Mouse (Mus musculus) heart, embryonic 15.5 days (tissue): ENCODE measurements at regions not wholly inside any gene's neighbourhood (a gene's known extent, or its start where the extent isn't known, plus 50 kb on each side); places are given as distances from the start of the nearest gene placed in this dataset.

Source experiments
- ATAC-seq: fragments of 200-750 bp; cut with Nextera tagmentation; replicated peaks from 2 replicates; pipeline ENCODE4 v1.8.0; 2017; ENCODE audit warnings: low read depth, moderate TSS enrichment; ENCODE audit not compliant: insufficient number of reproducible peaks, insufficient read depth, low FRiP score
- H3K27ac ChIP-seq: fragments of 300-500 bp; sonication (generic); 2 replicates; pipeline ENCODE4 v1.5.1; 2015; ENCODE audit warnings: mild to moderate bottlenecking, inconsistent platforms
- H3K27me3 ChIP-seq: fragments of 300-500 bp; sonication (generic); 2 replicates; pipeline ENCODE4 v1.6.1; 2015; ENCODE audit warnings: inconsistent platforms
- H3K36me3 ChIP-seq: fragments of 300-500 bp; sonication (generic); 2 replicates; pipeline ENCODE4 v1.6.1; 2015; ENCODE audit warnings: mild to moderate bottlenecking, inconsistent platforms
- H3K4me1 ChIP-seq: fragments of 300-500 bp; sonication (generic); replicated peaks from 2 replicates; pipeline ENCODE4 v1.6.1; 2015; ENCODE audit warnings: inconsistent platforms
- H3K4me2 ChIP-seq: fragments of 300-500 bp; sonication (generic); 2 replicates; pipeline ENCODE4 v1.6.1; 2015; ENCODE audit warnings: inconsistent platforms, mild to moderate bottlenecking, moderate library complexity
- H3K4me3 ChIP-seq: fragments of 300-500 bp; sonication (generic); 2 replicates; pipeline ENCODE4 v1.5.1; 2015; ENCODE audit warnings: mild to moderate bottlenecking, inconsistent platforms
- H3K9ac ChIP-seq: fragments of 300-500 bp; sonication (generic); 2 replicates; pipeline ENCODE4 v1.6.1; 2015; ENCODE audit warnings: mild to moderate bottlenecking, inconsistent platforms
- H3K9me3 ChIP-seq: fragments of 300-500 bp; sonication (generic); replicated peaks from 2 replicates; pipeline ENCODE4 v1.6.1; 2016; ENCODE audit warnings: inconsistent platforms
- WGBS: fragments of 180-500 bp; shearing (Covaris S2); methylation state at CpG from one replicate; pipeline ENCODE4 v1.1.7; 2015; ENCODE audit warnings: mixed read lengths; 5-methylcytosine and 5-hydroxymethylcytosine counted together

DNA sequence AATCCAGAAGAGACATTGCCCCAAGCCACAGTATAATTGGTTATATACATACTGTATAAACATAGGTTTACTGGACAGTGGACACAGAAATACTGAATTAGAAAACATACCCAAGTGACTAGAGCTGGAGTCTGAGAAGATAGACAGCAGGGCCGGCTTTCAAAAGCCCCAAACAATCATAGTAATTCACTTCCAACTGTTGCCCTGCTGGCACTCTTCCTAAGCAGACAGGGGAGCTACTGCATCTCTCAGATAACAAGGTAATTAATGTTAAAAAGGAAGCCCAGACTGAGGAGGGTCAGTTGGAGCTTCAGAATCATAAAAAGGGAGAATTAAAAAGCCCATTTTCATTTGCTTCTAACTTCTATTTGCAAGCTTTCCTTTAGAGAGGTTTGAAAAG, 764.5 kb downstream of the Vgll3 start:
- H3K4me3 ChIP-seq: no peak overlapping the region
- no peak overlapping the region for H3K4me2 ChIP-seq
- no peaks in the 10 kb centered on the region for H3K4me1 ChIP-seq
- no peaks in the 10 kb centered on the region for H3K27me3 ChIP-seq
- 28% methylated on average over 1 of the region's 1 CpGs for WGBS
- ATAC-seq: no peak
- no peaks in the 10 kb centered on the region for H3K9me3 ChIP-seq
- no peak overlapping the region for H3K27ac ChIP-seq
- no peaks in the 10 kb centered on the region for H3K36me3 ChIP-seq
- H3K9ac ChIP-seq: no peak overlapping the region

- no peak for ATAC-seq
- H3K27ac ChIP-seq: no peak overlapping the region
- no peaks in the 10 kb centered on the region for H3K36me3 ChIP-seq
- peak overlapping the region; percentile 35 for H3K4me3 ChIP-seq
- WGBS: 3% methylated on average over 12 of the region's 12 CpGs
- H3K27me3 ChIP-seq: no peaks in the 10 kb centered on the region
- H3K9ac ChIP-seq: no peak overlapping the region
- peak overlapping the region; percentile 56 for H3K4me2 ChIP-seq
- no peaks in the 10 kb centered on the region for H3K9me3 ChIP-seq
- H3K4me1 ChIP-seq: no peaks in the 10 kb centered on the region
Observed at GRCm38 (mm10) chr16:66585698-66586284, 770.7 kb downstream of the Vgll3 start.

GRCm38 (mm10) chr16:66602211-66602610, 787.2 kb downstream of the Vgll3 start:
- H3K9me3 ChIP-seq: no peaks in the 10 kb centered on the region
- no peak overlapping the region for H3K27ac ChIP-seq
- H3K4me1 ChIP-seq: no peaks in the 10 kb centered on the region
- H3K27me3 ChIP-seq: no peaks in the 10 kb centered on the region
- no peak overlapping the region for H3K9ac ChIP-seq
- 15% methylated on average over 2 of the region's 2 CpGs for WGBS
- no peaks in the 10 kb centered on the region for H3K36me3 ChIP-seq
- ATAC-seq: no peak
- H3K4me3 ChIP-seq: no peak overlapping the region
- H3K4me2 ChIP-seq: no peak overlapping the region

GRCm38 (mm10) chr16:66602686-66603085, 787.6 kb downstream of the Vgll3 start:
- no peaks in the 10 kb centered on the region for H3K4me1 ChIP-seq
- H3K36me3 ChIP-seq: no peaks in the 10 kb centered on the region
- 76% methylated on average over 3 of the region's 3 CpGs for WGBS
- ATAC-seq: no peak
- H3K9me3 ChIP-seq: no peaks in the 10 kb centered on the region
- no peak overlapping the region for H3K27ac ChIP-seq
- H3K4me2 ChIP-seq: no peak overlapping the region
- no peaks in the 10 kb centered on the region for H3K27me3 ChIP-seq
- no peak overlapping the region for H3K9ac ChIP-seq
- H3K4me3 ChIP-seq: no peak overlapping the region

- H3K9me3 ChIP-seq: no peaks in the 10 kb centered on the region
- H3K9ac ChIP-seq: no peak overlapping the region
- no peaks in the 10 kb centered on the region for H3K27me3 ChIP-seq
- no peak overlapping the region for H3K27ac ChIP-seq
- H3K4me3 ChIP-seq: no peak overlapping the region
- H3K4me2 ChIP-seq: no peak overlapping the region
- 76% methylated on average over 6 of the region's 6 CpGs for WGBS
- no peak for ATAC-seq
- no peaks in the 10 kb centered on the region for H3K4me1 ChIP-seq
- H3K36me3 ChIP-seq: no peaks in the 10 kb centered on the region
Observed at GRCm38 (mm10) chr16:66603825-66604224, 788.8 kb downstream of the Vgll3 start.
